Mouse (Mus musculus) embryonic facial prominence, embryonic 15.5 days (tissue): Measurements from ENCODE around the gene Sp9. TPM values are rescaled to one million over a fixed set of nuclear protein-coding genes. Genes with fewer than 3 reads are reported as not detected.
A peak's percentile ranks its signal among the peaks of the same experiment; 100 is the strongest.

Experiments
- ATAC-seq: fragments of 200-750 bp; cut with Nextera tagmentation; 2 replicates; pipeline ENCODE4 v1.8.0; 2017; ENCODE audit warnings: low read depth, moderate TSS enrichment; ENCODE audit not compliant: insufficient number of reproducible peaks, low FRiP score, low TSS enrichment
- H3K27ac ChIP-seq: fragments of 300-500 bp; sonication (generic); replicated peaks from 2 replicates; pipeline ENCODE4 v1.5.1; 2015; ENCODE audit warnings: mild to moderate bottlenecking, inconsistent platforms
- H3K27me3 ChIP-seq: fragments of 300-500 bp; sonication (generic); 2 replicates; pipeline ENCODE4 v1.6.1; 2015; ENCODE audit warnings: inconsistent platforms
- H3K36me3 ChIP-seq: fragments of 300-500 bp; sonication (generic); 2 replicates; pipeline ENCODE4 v1.6.1; 2015; ENCODE audit warnings: mild to moderate bottlenecking, inconsistent platforms
- H3K4me1 ChIP-seq: fragments of 300-500 bp; sonication (generic); 2 replicates; pipeline ENCODE4 v1.6.1; 2015; ENCODE audit warnings: inconsistent platforms
- H3K4me2 ChIP-seq: fragments of 300-500 bp; sonication (generic); replicated peaks from 2 replicates; pipeline ENCODE4 v1.6.1; 2015; ENCODE audit warnings: mild to moderate bottlenecking, inconsistent platforms
- H3K4me3 ChIP-seq: fragments of 300-500 bp; sonication (generic); replicated peaks from 2 replicates; pipeline ENCODE4 v1.5.1; 2015; ENCODE audit warnings: mild to moderate bottlenecking, inconsistent platforms
- H3K9ac ChIP-seq: fragments of 300-500 bp; sonication (generic); 2 replicates; pipeline ENCODE4 v1.6.1; 2015; ENCODE audit warnings: inconsistent platforms
- H3K9me3 ChIP-seq: fragments of 300-500 bp; sonication (generic); replicated peaks from 2 replicates; pipeline ENCODE4 v1.6.1; 2016; ENCODE audit warnings: inconsistent platforms
- WGBS: fragments of 180-500 bp; shearing (Covaris S2); methylation state at CpG from one replicate; pipeline ENCODE4 v1.1.7; 2015; 5-methylcytosine and 5-hydroxymethylcytosine counted together
- polyA plus RNA-seq: library from polyadenylated mRNA; unstranded; fragments of >200 nt; fragmentation: Nextera tagmentation; extraction: Ambion mirVana; gene quantifications from 2 replicates; pipeline ENCODE4 v1.2.1, GENCODE M21; 2015

The Sp9 gene
- polyA plus RNA-seq, 1 experiment from 2014 or later: 2.9 TPM

DNA sequence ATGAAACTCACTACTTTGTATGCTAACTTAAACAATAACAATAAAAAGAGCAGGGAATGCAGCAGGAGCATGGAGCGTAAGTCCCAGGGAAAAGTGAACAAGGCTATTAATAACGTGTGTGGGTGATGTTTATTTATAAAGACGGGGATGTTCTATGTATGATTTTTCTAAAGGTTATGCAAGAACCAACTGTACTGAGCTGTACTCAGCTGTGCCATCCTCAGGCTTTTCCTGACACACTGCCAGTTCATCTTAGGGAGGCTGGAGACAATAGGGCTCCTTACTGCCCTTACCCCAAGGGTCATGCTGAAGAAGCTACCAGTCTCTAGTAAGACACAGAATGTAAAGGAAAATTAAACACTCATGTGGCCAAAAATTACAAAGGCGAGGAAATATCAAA lies 19.4 kb downstream of the Sp9 start:
- Histone ChIP-seq H3K36me3 (peaks cover 54% of the 10 kb centered on the region), H3K27me3 (no peaks in the 10 kb centered on the region), H3K4me2 (no peak overlapping the region), H3K9me3 (no peaks in the 10 kb centered on the region), H3K4me1 (no peaks in the 10 kb centered on the region), H3K9ac (no peak overlapping the region), H3K4me3 (no peak overlapping the region), H3K27ac (no peak overlapping the region)
- 81% methylated on average over 4 of the region's 4 CpGs for WGBS
- ATAC-seq: no peak

- Histone ChIP-seq H3K27me3 (no peaks in the 10 kb centered on the region), H3K9me3 (no peaks in the 10 kb centered on the region), H3K36me3 (peaks cover 43% of the 10 kb centered on the region), H3K4me3 (no peak overlapping the region), H3K27ac (no peak overlapping the region), H3K4me2 (no peak overlapping the region), H3K4me1 (no peaks in the 10 kb centered on the region), H3K9ac (no peak overlapping the region)
- 82% methylated on average over 7 of the region's 7 CpGs for WGBS
- ATAC-seq: no peak
Observed at GRCm38 (mm10) chr2:73295023-73295422, 23.3 kb downstream of the Sp9 start.

- 86% methylated on average over 7 of the region's 7 CpGs for WGBS
- H3K36me3 ChIP-seq: peaks cover 44% of the 10 kb centered on the region
Observed at GRCm38 (mm10) chr2:73298154-73298553, 26.4 kb downstream of the Sp9 start.

GRCm38 (mm10) chr2:73298841-73299240 lies 27.1 kb downstream of the Sp9 start:
- Histone ChIP-seq H3K4me1 (no peaks in the 10 kb centered on the region), H3K9ac (no peak overlapping the region), H3K4me2 (no peak overlapping the region), H3K9me3 (no peaks in the 10 kb centered on the region), H3K27ac (no peak overlapping the region), H3K4me3 (no peak overlapping the region), H3K36me3 (peaks cover 45% of the 10 kb centered on the region), H3K27me3 (no peaks in the 10 kb centered on the region)
- 82% methylated on average over 3 of the region's 3 CpGs for WGBS
- ATAC-seq: no peak

More at GRCm38 (mm10) chr2:73298154-73298553, 26.4 kb downstream of the Sp9 start:
- Histone ChIP-seq H3K4me3 (no peak overlapping the region), H3K4me1 (no peaks in the 10 kb centered on the region), H3K4me2 (no peak overlapping the region), H3K9ac (no peak overlapping the region), H3K27me3 (no peaks in the 10 kb centered on the region), H3K27ac (no peak overlapping the region), H3K9me3 (no peaks in the 10 kb centered on the region)
- no peak for ATAC-seq

GRCm38 (mm10) chr2:73301979-73302378 lies 30.3 kb downstream of the Sp9 start:
- ATAC-seq: no peak
- Histone ChIP-seq H3K27me3 (no peaks in the 10 kb centered on the region), H3K9me3 (no peaks in the 10 kb centered on the region), H3K4me3 (no peak overlapping the region), H3K4me1 (no peaks in the 10 kb centered on the region), H3K27ac (no peak overlapping the region), H3K9ac (no peak overlapping the region), H3K36me3 (peaks cover 53% of the 10 kb centered on the region), H3K4me2 (no peak overlapping the region)
- 94% methylated on average over 1 of the region's 1 CpGs for whole genome bisulfite sequencing

- Histone ChIP-seq H3K9ac (no peak overlapping the region), H3K4me3 (no peak overlapping the region), H3K27me3 (no peaks in the 10 kb centered on the region), H3K9me3 (no peaks in the 10 kb centered on the region), H3K36me3 (peaks cover 56% of the 10 kb centered on the region), H3K27ac (no peak overlapping the region), H3K4me1 (no peaks in the 10 kb centered on the region), H3K4me2 (no peak overlapping the region)
- WGBS: 93% methylated on average over 9 of the region's 9 CpGs
- no peak for ATAC-seq
Observed at GRCm38 (mm10) chr2:73302722-73303121, 31.0 kb downstream of the Sp9 start.

GRCm38 (mm10) chr2:73304506-73304905 lies 32.8 kb downstream of the Sp9 start:
- Histone ChIP-seq H3K9ac (no peak overlapping the region), H3K27me3 (no peaks in the 10 kb centered on the region), H3K4me3 (no peak overlapping the region), H3K4me2 (no peak overlapping the region), H3K4me1 (no peaks in the 10 kb centered on the region), H3K27ac (no peak overlapping the region), H3K36me3 (peaks cover 63% of the 10 kb centered on the region), H3K9me3 (no peaks in the 10 kb centered on the region)
- no peak for ATAC-seq
- 84% methylated on average over 5 of the region's 5 CpGs for WGBS

DNA sequence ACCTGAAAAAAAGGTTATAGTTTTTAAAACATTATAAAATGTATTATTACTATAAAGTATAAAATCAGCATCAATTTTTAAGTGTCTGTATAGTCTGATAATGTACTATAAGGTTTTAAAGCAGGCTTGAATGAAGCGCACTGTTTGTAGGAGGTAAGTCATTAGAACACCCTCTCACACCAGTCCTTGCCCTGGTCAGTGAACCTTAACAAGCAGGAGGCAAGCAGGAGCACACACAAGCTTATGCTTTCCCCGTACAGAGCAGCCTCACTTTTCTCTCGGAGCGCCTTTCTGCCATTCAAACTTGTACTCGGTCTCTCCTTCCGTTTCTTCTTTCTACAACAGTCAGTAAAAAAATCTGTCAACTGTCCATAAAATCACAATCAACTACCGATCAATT lies 34.3 kb downstream of the Sp9 start:
- WGBS: 94% methylated on average over 7 of the region's 7 CpGs

DNA sequence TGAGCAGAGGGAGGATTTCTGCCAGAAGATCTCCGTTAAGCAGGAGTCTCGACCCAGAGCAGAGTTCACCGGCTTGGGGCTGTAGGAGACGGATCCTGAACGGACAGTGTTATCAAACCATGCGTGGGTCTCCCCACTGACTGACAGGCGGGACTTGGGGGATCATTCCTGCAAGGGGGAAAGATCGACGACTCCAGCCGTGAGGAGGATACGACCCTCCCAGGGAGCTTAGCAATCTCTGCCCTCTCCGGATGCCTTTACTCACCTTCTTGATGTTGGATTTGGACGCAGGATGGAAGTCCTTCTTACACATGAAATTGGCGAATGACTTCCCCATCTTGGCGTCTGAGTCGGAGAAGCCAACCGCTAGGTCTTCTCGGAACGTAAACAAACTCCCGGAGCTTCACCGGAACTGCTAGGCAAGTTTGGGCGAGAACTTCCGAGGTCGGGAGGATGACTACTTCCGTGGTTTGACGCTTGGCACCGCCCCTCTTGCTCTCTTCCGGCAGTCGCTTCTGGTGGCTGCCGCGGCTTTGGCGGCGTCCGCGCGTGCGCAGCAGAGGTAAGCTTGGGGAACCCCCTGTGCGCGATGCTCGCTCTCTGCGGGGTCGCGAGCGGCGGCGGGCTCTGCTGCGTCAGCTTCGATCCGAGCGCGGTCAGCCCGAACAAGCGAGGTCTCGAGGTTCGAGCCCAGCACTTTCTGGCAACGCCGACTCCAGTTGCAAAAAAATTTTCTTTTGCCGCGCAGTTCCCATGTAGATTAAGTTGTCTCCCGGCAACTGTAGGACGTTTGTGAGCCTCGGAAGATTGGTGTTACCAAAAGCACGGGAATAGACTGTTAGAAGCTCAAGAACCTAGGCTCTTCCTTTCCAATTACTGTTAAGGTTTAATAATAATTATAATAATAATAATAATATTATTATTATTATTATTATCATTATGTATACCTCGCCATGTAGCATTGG lies 40.7 kb downstream of the Sp9 start, which contains the start of the genes Scrn3 and Cir1:
Gene Scrn3 (plus strand): TSS at position 450 of the 965 bp plus-strand sequence.
Gene Cir1 (minus strand): TSS at position 550 of the 965 bp plus-strand sequence.
- Histone ChIP-seq H3K9me3 (no peaks in the 10 kb centered on the region), H3K27me3 (no peaks in the 10 kb centered on the region), H3K9ac (peak within 1 kb of the TSS; percentile 57), H3K4me3 (peak within 1 kb of the TSS; percentile 75), H3K27ac (peak within 1 kb of the TSS; percentile 90), H3K36me3 (peaks cover 23% of the 10 kb centered on the region), H3K4me1 (peaks cover 15% of the 10 kb centered on the region), H3K4me2 (peak within 1 kb of the TSS; percentile 62)
- peak; percentile 95 for ATAC-seq
- WGBS: under 1% methylated on average over 64 of the region's 64 CpGs

More for the DNA sequence above, 34.3 kb downstream of the Sp9 start:
- H3K4me1 ChIP-seq: peaks cover 4% of the 10 kb centered on the region
- H3K27ac ChIP-seq: no peak overlapping the region
- H3K36me3 ChIP-seq: peaks cover 69% of the 10 kb centered on the region
- no peaks in the 10 kb centered on the region for H3K27me3 ChIP-seq
- ATAC-seq: no peak
- H3K9me3 ChIP-seq: no peaks in the 10 kb centered on the region
- H3K9ac ChIP-seq: no peak overlapping the region
- no peak overlapping the region for H3K4me3 ChIP-seq
- H3K4me2 ChIP-seq: no peak overlapping the region

DNA sequence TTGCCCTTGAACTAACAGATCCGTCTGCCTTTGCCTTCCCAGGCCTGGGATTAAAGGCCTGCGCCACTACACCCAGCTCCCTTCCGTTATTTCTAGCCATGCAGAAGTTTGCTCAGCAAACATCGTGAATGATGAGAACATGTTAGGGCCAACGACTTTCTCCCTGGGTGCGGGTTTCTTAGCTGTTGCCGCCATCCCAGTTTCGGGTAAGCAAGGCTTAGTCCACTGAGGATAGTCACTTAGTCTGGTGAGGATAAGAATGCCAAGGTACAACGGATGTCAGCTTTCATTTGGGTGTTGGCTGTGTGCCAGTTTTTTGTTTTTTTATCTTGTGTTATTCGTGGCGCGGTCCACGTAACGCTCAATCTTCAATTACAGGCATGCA lies 41.4 kb downstream of the Sp9 start:
- WGBS: 31% methylated on average over 14 of the region's 14 CpGs
- H3K27ac ChIP-seq: peak overlapping the region; percentile 90
- ATAC-seq: no peak
- H3K36me3 ChIP-seq: peaks cover 20% of the 10 kb centered on the region
- peak overlapping the region; percentile 57 for H3K9ac ChIP-seq
- H3K27me3 ChIP-seq: no peaks in the 10 kb centered on the region
- no peaks in the 10 kb centered on the region for H3K9me3 ChIP-seq
- H3K4me1 ChIP-seq: peaks cover 15% of the 10 kb centered on the region
- H3K4me2 ChIP-seq: peak overlapping the region; percentile 62
- H3K4me3 ChIP-seq: peak overlapping the region; percentile 75

DNA sequence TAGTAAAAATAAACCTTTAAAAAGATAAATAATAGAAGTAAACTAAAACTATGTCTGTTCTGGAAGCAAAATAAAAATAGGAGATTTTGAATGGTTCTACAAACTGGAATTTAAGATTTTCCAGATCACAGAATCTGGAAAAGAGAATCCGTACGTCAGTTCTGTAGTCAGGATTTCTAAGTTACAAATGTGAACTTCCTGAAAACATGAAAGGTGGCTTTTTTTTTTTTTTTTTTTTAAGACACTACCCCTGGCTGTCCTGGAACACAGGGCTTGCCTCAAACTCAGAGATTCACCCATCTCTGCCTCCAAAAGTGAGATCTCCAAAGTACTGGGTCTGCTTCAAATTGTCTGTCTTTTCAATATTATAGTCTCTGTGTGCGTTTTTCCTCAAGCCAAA lies 42.6 kb downstream of the Sp9 start:
- Histone ChIP-seq H3K27ac (no peak overlapping the region), H3K4me2 (no peak overlapping the region), H3K36me3 (peaks cover 11% of the 10 kb centered on the region), H3K27me3 (no peaks in the 10 kb centered on the region), H3K4me3 (no peak overlapping the region), H3K9me3 (no peaks in the 10 kb centered on the region), H3K4me1 (peaks cover 15% of the 10 kb centered on the region), H3K9ac (no peak overlapping the region)
- WGBS: 75% methylated on average over 3 of the region's 3 CpGs
- no peak for ATAC-seq
